Mouse (Mus musculus) liver, postnatal 0 days (tissue): ENCODE data around the gene Gdi2.

ENCODE experiments used
- CTCF ChIP-seq: sonication (generic); IDR thresholded peaks from 2 replicates; pipeline ENCODE4 v1.5.1; 2016; ENCODE audit warnings: antibody characterized with exemption, low read depth
- EP300 ChIP-seq: IDR thresholded peaks from 2 replicates; pipeline ENCODE4 v1.6.1; 2016; ENCODE audit warnings: antibody characterized with exemption, low read depth, mild to moderate bottlenecking

GRCm38 (mm10) chr13:3540166-3540565 is 2.3 kb downstream of the Gdi2 start:
- TF ChIP-seq CTCF (no peak), EP300 (no peak)
